Mouse (Mus musculus) olfactory bulb, adult 2 months (tissue): ENCODE results near the gene Matn3.

ENCODE experiments used
- CTCF ChIP-seq: fragments of 200-500 bp; IDR thresholded peaks from 2 replicates; pipeline ENCODE4 v1.5.1; 2012; ENCODE audit warnings: low read depth, mild to moderate bottlenecking, low read length, moderate library complexity; ENCODE audit not compliant: insufficient read depth
- POLR2A ChIP-seq: fragments of 200-500 bp; IDR thresholded peaks from 2 replicates; pipeline ENCODE4 v1.6.1; 2012; ENCODE audit warnings: mild to moderate bottlenecking, low read depth, low read length, moderate library complexity; ENCODE audit not compliant: insufficient read depth

DNA sequence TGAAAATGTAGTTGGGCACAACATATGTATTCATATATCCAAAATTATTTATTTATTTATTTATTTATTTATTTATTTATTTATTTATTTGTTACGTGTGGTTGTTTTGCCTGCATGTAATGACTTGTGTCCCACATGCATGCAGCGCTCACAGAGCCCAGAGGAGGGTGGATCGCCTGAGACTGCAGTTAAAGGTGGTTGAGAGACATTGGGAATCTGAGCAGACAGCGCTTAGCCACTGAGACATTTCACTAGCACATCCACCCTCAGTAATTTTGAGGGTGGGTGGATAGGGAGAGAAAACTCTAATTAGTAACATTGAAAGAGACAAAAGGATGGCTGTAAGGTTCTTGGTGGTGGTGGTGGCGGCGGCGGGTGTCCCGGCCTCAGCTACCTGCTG lies 72.7 kb downstream of the Matn3 start:
- no peak for TF ChIP-seq CTCF
- no peak for TF ChIP-seq POLR2A
